Mouse (Mus musculus) stomach, postnatal 0 days (tissue): ENCODE measurements around the gene Tesc.

ENCODE experiments used
- CTCF ChIP-seq: IDR thresholded peaks from 2 replicates; pipeline ENCODE4 v1.5.1; 2016; ENCODE audit warnings: antibody characterized with exemption, low read depth, mild to moderate bottlenecking, moderate library complexity
- EP300 ChIP-seq: optimal IDR thresholded peaks from 2 replicates; pipeline ENCODE3; 2016; ENCODE audit warnings: antibody characterized with exemption

GRCm38 (mm10) chr5:118108124-118108793 lies 80.7 kb downstream of the Tesc start:
- TF ChIP-seq CTCF (no peak), EP300 (no peak)
